Mouse (Mus musculus) kidney, postnatal 0 days (tissue): ENCODE results near the gene Pik3r6. TPM values are rescaled to one million over a fixed set of nuclear protein-coding genes. Genes with fewer than 3 reads are reported as not detected.
A peak's percentile ranks its signal among the peaks of the same experiment; 100 is the strongest.

Experiments
- ATAC-seq: fragments of 200-750 bp; cut with Nextera tagmentation; replicated peaks from 2 replicates; pipeline ENCODE4 v1.8.0; 2017; ENCODE audit warnings: low read depth, moderate number of reproducible peaks, moderate TSS enrichment, moderate library complexity; ENCODE audit not compliant: low FRiP score
- DNase-seq: peaks from one replicate; pipeline ENCODE4 v3.0.0-alpha.2; 2016; ENCODE audit warnings: low spot score
- H3K27ac ChIP-seq: fragments of 300-500 bp; sonication (generic); 2 replicates; pipeline ENCODE4 v1.5.1; 2014; ENCODE audit warnings: mild to moderate bottlenecking
- H3K27me3 ChIP-seq: fragments of 300-500 bp; sonication (generic); 2 replicates; pipeline ENCODE4 v1.6.1; 2014; ENCODE audit warnings: low read length, mixed read lengths; ENCODE audit not compliant: insufficient read depth
- H3K36me3 ChIP-seq: fragments of 300-500 bp; sonication (generic); 2 replicates; pipeline ENCODE4 v1.6.1; 2014; ENCODE audit warnings: low read length, mixed read lengths; ENCODE audit not compliant: insufficient read depth
- H3K4me1 ChIP-seq: fragments of 300-500 bp; sonication (generic); replicated peaks from 2 replicates; pipeline ENCODE4 v1.6.1; 2014; ENCODE audit warnings: antibody characterized with exemption, low read length, mixed read lengths; ENCODE audit not compliant: insufficient read depth
- H3K4me2 ChIP-seq: fragments of 300-500 bp; sonication (generic); 2 replicates; pipeline ENCODE4 v1.6.1; 2014; ENCODE audit warnings: mild to moderate bottlenecking, low read length, moderate library complexity, mixed read lengths
- H3K4me3 ChIP-seq: fragments of 300-500 bp; sonication (generic); replicated peaks from 2 replicates; pipeline ENCODE4 v1.5.1; 2014; ENCODE audit warnings: low read depth, low read length
- H3K9ac ChIP-seq: fragments of 300-500 bp; sonication (generic); 2 replicates; pipeline ENCODE4 v1.6.1; 2014; ENCODE audit warnings: low read depth, low read length
- H3K9me3 ChIP-seq: fragments of 300-500 bp; sonication (generic); replicated peaks from 2 replicates; pipeline ENCODE4 v1.6.1; 2016; ENCODE audit warnings: low read length, inconsistent platforms, mixed read lengths
- CTCF ChIP-seq: IDR thresholded peaks from 2 replicates; pipeline ENCODE4 v1.5.1; 2016; ENCODE audit warnings: antibody characterized with exemption, low read depth, mild to moderate bottlenecking, moderate library complexity
- WGBS: fragments of 180-500 bp; shearing (Covaris S2); extraction: QIAGEN DNeasy Blood & Tissue Kit; methylation state at CpG from one replicate; pipeline ENCODE4 v1.1.7; 2014; 5-methylcytosine and 5-hydroxymethylcytosine counted together
- polyA plus RNA-seq: library from polyadenylated mRNA; unstranded; fragments of >200 nt; fragmentation: Nextera tagmentation; extraction: Ambion mirVana; gene quantifications from 2 replicates; pipeline ENCODE4 v1.2.1, GENCODE M21; 2015

Gene Pik3r6
- polyA plus RNA-seq, 1 experiment from 2014 or later: 3.9 TPM

GRCm38 (mm10) chr11:68533971-68534475 lies 31.2 kb downstream of the Pik3r6 start:
- 87% methylated on average over 6 of the region's 6 CpGs for WGBS
- Histone ChIP-seq H3K9ac (no peak overlapping the region), H3K4me2 (no peak overlapping the region), H3K4me1 (no peaks in the 10 kb centered on the region), H3K36me3 (no peaks in the 10 kb centered on the region), H3K27me3 (no peaks in the 10 kb centered on the region), H3K9me3 (no peaks in the 10 kb centered on the region), H3K4me3 (no peak overlapping the region), H3K27ac (no peak overlapping the region)
- no peak for DNase-seq
- no peak for ATAC-seq
- TF ChIP-seq CTCF: no peak

- H3K9me3 ChIP-seq: no peaks in the 10 kb centered on the region
- no peak overlapping the region for H3K9ac ChIP-seq
- no peak overlapping the region for H3K4me2 ChIP-seq
- no peaks in the 10 kb centered on the region for H3K4me1 ChIP-seq
- no peak for TF ChIP-seq CTCF
- WGBS: 64% methylated on average over 4 of the region's 4 CpGs
- H3K27ac ChIP-seq: no peak overlapping the region
- H3K36me3 ChIP-seq: no peaks in the 10 kb centered on the region
- ATAC-seq (no peak), DNase-seq (no peak)
- H3K4me3 ChIP-seq: no peak overlapping the region
- H3K27me3 ChIP-seq: no peaks in the 10 kb centered on the region
Measured at GRCm38 (mm10) chr11:68536026-68536425, 33.2 kb downstream of the Pik3r6 start.

GRCm38 (mm10) chr11:68536465-68536864 lies 33.6 kb downstream of the Pik3r6 start:
- no peak overlapping the region for H3K4me3 ChIP-seq
- no peaks in the 10 kb centered on the region for H3K27me3 ChIP-seq
- ATAC-seq (no peak), DNase-seq (peak; percentile 49)
- no peak overlapping the region for H3K27ac ChIP-seq
- no peak overlapping the region for H3K9ac ChIP-seq
- no peak for TF ChIP-seq CTCF
- no peaks in the 10 kb centered on the region for H3K9me3 ChIP-seq
- H3K4me1 ChIP-seq: no peaks in the 10 kb centered on the region
- H3K36me3 ChIP-seq: no peaks in the 10 kb centered on the region
- 43% methylated on average over 4 of the region's 4 CpGs for WGBS
- H3K4me2 ChIP-seq: no peak overlapping the region

- TF ChIP-seq CTCF: no peak
- H3K4me3 ChIP-seq: no peak overlapping the region
- no peak overlapping the region for H3K4me2 ChIP-seq
- no peak overlapping the region for H3K27ac ChIP-seq
- H3K9me3 ChIP-seq: no peaks in the 10 kb centered on the region
- ATAC-seq: no peak
- no peaks in the 10 kb centered on the region for H3K27me3 ChIP-seq
- no peaks in the 10 kb centered on the region for H3K4me1 ChIP-seq
- no peak for DNase-seq
- H3K36me3 ChIP-seq: no peaks in the 10 kb centered on the region
- WGBS: 61% methylated on average over 5 of the region's 5 CpGs
- no peak overlapping the region for H3K9ac ChIP-seq
Measured at GRCm38 (mm10) chr11:68539621-68540020, 36.8 kb downstream of the Pik3r6 start.

GRCm38 (mm10) chr11:68544554-68544953 lies 41.7 kb downstream of the Pik3r6 start:
- H3K4me1 ChIP-seq: no peaks in the 10 kb centered on the region
- H3K9ac ChIP-seq: no peak overlapping the region
- no peak for ATAC-seq
- H3K27me3 ChIP-seq: no peaks in the 10 kb centered on the region
- H3K4me2 ChIP-seq: no peak overlapping the region
- H3K9me3 ChIP-seq: no peaks in the 10 kb centered on the region
- no peak overlapping the region for H3K4me3 ChIP-seq
- H3K27ac ChIP-seq: no peak overlapping the region
- peak; percentile 70 for DNase-seq
- peak; percentile 84 for TF ChIP-seq CTCF
- no peaks in the 10 kb centered on the region for H3K36me3 ChIP-seq
- 9% methylated on average over 8 of the region's 8 CpGs for WGBS

- H3K27me3 ChIP-seq: no peaks in the 10 kb centered on the region
- no peak overlapping the region for H3K4me2 ChIP-seq
- 45% methylated on average over 7 of the region's 7 CpGs for WGBS
- DNase-seq (no peak), ATAC-seq (no peak)
- H3K9ac ChIP-seq: no peak overlapping the region
- H3K27ac ChIP-seq: no peak overlapping the region
- H3K36me3 ChIP-seq: no peaks in the 10 kb centered on the region
- H3K9me3 ChIP-seq: no peaks in the 10 kb centered on the region
- no peaks in the 10 kb centered on the region for H3K4me1 ChIP-seq
- TF ChIP-seq CTCF: no peak
- no peak overlapping the region for H3K4me3 ChIP-seq
Measured at GRCm38 (mm10) chr11:68545172-68545571, 42.4 kb downstream of the Pik3r6 start.

- Histone ChIP-seq H3K36me3 (no peaks in the 10 kb centered on the region), H3K9ac (no peak overlapping the region), H3K4me2 (no peak overlapping the region), H3K27me3 (no peaks in the 10 kb centered on the region), H3K4me1 (no peaks in the 10 kb centered on the region), H3K27ac (no peak overlapping the region), H3K4me3 (no peak overlapping the region), H3K9me3 (no peaks in the 10 kb centered on the region)
- DNase-seq (no peak), ATAC-seq (no peak)
- TF ChIP-seq CTCF: no peak
- WGBS: 75% methylated on average over 8 of the region's 8 CpGs
Measured at GRCm38 (mm10) chr11:68545682-68546222, 42.9 kb downstream of the Pik3r6 start.
